Mouse (Mus musculus) hindbrain, embryonic 12.5 days (tissue): ENCODE data around the gene Hc. TPM values are rescaled to one million over a fixed set of nuclear protein-coding genes. Genes with fewer than 3 reads are reported as not detected.
A peak's percentile ranks its signal among the peaks of the same experiment; 100 is the strongest.

Source experiments
- ATAC-seq: fragments of 200-750 bp; cut with Nextera tagmentation; 2 replicates; pipeline ENCODE4 v1.8.0; 2017; ENCODE audit warnings: moderate TSS enrichment; ENCODE audit not compliant: low FRiP score
- H3K27ac ChIP-seq: fragments of 300-500 bp; sonication (generic); 2 replicates; pipeline ENCODE4 v1.5.1; 2016; ENCODE audit warnings: mild to moderate bottlenecking
- H3K27me3 ChIP-seq: fragments of 300-500 bp; sonication (generic); 2 replicates; pipeline ENCODE4 v1.6.1; 2016; ENCODE audit warnings: mild to moderate bottlenecking
- H3K36me3 ChIP-seq: fragments of 300-500 bp; sonication (generic); 2 replicates; pipeline ENCODE4 v1.6.1; 2016; ENCODE audit warnings: mild to moderate bottlenecking
- H3K4me1 ChIP-seq: fragments of 300-500 bp; sonication (generic); 2 replicates; pipeline ENCODE4 v1.6.1; 2016
- H3K4me2 ChIP-seq: fragments of 300-500 bp; sonication (generic); replicated peaks from 2 replicates; pipeline ENCODE4 v1.6.1; 2016; ENCODE audit warnings: mild to moderate bottlenecking
- H3K4me3 ChIP-seq: fragments of 300-500 bp; sonication (generic); 2 replicates; pipeline ENCODE4 v1.5.1; 2016; ENCODE audit warnings: mild to moderate bottlenecking
- H3K9ac ChIP-seq: fragments of 300-500 bp; sonication (generic); 2 replicates; pipeline ENCODE4 v1.6.1; 2016; ENCODE audit warnings: mild to moderate bottlenecking, moderate library complexity
- H3K9me3 ChIP-seq: fragments of 300-500 bp; sonication (generic); replicated peaks from 2 replicates; pipeline ENCODE4 v1.6.1; 2016; ENCODE audit warnings: mild to moderate bottlenecking
- WGBS: fragments of 180-500 bp; shearing (Covaris S2); methylation state at CpG from one replicate; pipeline ENCODE4 v1.1.7; 2016; 5-methylcytosine and 5-hydroxymethylcytosine counted together
- polyA plus RNA-seq: library from polyadenylated mRNA; unstranded; fragments of >200 nt; fragmentation: Nextera tagmentation; extraction: Ambion mirVana; gene quantifications from 2 replicates; pipeline ENCODE4 v1.2.1, GENCODE M21; 2016

Gene Hc
- polyA plus RNA-seq, 1 experiment from 2014 or later: 0.14 TPM

DNA sequence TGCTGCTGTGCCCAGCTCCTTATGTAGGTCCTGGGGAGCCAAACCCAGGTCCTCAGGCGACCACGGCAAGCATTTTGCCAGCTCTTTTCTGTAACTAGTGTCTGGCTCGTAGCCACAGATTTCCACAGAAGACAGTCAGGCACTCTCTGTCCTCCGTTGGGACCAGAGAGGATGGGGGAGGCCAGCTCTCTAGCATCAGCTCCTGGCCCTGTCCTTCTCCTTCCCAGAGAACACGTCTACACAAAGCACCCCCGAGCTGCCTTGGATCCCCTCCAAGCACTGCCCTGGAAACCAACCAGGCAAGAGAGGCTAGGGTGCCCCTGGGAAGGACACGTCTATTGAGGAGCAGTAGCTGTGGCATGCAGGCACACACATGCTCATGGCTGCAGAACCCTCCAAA lies 92.1 kb downstream of the Hc start:
- Histone ChIP-seq H3K9me3 (no peaks in the 10 kb centered on the region), H3K27ac (no peak overlapping the region), H3K36me3 (no peaks in the 10 kb centered on the region), H3K4me1 (no peaks in the 10 kb centered on the region), H3K9ac (no peak overlapping the region), H3K4me3 (no peak overlapping the region), H3K27me3 (no peaks in the 10 kb centered on the region), H3K4me2 (no peak overlapping the region)
- no peak for ATAC-seq
- 68% methylated on average over 7 of the region's 7 CpGs for WGBS

DNA sequence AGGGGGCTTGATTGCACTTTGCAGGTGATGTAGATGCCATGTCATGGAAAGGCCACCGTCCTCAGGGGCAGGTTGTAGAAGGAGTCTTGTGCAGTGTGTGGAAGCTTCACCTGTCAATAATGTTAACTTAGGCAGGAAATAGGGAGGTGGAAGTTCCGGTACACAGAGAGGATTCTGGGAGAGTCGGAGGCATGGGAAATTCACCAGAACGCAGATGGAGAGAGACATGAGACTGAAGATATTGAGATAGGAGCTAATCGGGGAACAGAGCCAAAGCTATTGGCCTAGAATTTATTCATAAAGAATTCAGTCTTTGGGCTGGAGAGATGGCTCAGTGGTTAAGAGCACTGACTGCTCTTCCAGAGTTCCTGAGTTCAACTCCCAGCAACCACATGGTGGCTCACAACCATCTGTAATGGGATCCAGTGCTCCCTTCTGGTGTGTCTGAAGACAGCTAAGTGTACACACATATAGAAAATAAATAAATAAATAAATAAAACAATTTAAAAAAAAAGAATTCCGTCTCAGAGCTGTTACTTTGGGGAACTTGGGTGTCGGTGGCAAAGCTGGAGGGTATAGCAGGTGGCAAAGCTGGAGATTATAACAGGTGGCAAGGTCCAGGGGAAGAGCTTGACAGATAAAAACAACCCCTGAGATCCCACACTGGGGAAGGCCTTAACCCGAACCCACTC lies 94.8 kb downstream of the Hc start:
- Histone ChIP-seq H3K4me3 (no peak overlapping the region), H3K4me1 (no peaks in the 10 kb centered on the region), H3K9ac (no peak overlapping the region), H3K4me2 (no peak overlapping the region), H3K27me3 (0 out of 2 replicates have a peak, but pooled peaks cover 4% of the 10 kb centered on the region), H3K36me3 (no peaks in the 10 kb centered on the region), H3K27ac (no peak overlapping the region), H3K9me3 (no peaks in the 10 kb centered on the region)
- no peak for ATAC-seq
- 89% methylated on average over 8 of the region's 8 CpGs for WGBS

DNA sequence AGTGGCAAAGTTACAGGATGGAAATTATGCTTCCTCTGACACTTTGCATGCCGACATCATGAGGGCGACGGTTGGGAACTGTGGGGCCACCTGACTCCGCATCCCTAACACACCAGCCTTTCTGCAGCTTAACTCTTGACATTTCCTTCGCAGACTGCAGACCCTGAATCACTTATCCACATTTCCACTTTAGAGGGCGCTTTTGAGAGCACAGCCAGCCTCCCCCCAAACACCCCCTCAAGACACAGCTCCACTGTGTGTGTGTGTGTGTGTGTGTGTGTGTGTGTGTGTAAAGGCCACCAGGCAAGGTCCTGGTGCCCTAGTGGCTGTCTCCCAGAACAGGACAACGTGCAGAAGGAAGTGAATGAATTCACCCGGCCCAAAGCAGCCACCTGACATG lies 95.4 kb downstream of the Hc start:
- Histone ChIP-seq H3K9ac (no peak overlapping the region), H3K4me1 (no peaks in the 10 kb centered on the region), H3K36me3 (no peaks in the 10 kb centered on the region), H3K27me3 (0 out of 2 replicates have a peak, but pooled peaks cover 9% of the 10 kb centered on the region), H3K27ac (no peak overlapping the region), H3K4me2 (no peak overlapping the region), H3K9me3 (no peaks in the 10 kb centered on the region), H3K4me3 (no peak overlapping the region)
- no peak for ATAC-seq
- WGBS: 71% methylated on average over 8 of the region's 8 CpGs

DNA sequence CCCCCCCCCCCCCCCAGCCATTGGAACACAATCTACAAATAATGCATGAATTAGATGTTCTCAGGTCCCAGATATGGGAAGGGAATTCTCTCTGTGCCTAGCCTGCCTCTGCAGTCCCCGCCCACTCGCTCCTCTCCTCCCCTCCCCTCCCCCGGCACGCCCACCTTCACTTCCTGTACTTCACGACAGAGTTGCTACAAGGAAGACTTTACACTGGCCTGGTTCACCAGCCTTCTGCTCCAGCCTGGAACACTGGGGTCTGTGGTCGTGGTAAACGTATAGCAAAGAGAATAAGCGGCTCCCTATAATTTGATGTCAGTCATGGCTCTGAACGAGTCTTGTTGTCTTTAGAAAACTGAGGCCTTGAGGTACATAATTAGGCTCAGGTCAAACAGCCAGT lies 95.9 kb downstream of the Hc start:
- Histone ChIP-seq H3K27me3 (0 out of 2 replicates have a peak, but pooled peaks cover 11% of the 10 kb centered on the region), H3K4me1 (no peaks in the 10 kb centered on the region), H3K4me2 (no peak overlapping the region), H3K4me3 (no peak overlapping the region), H3K9me3 (no peaks in the 10 kb centered on the region), H3K36me3 (no peaks in the 10 kb centered on the region), H3K27ac (no peak overlapping the region), H3K9ac (no peak overlapping the region)
- 48% methylated on average over 9 of the region's 9 CpGs for WGBS
- ATAC-seq: no peak

DNA sequence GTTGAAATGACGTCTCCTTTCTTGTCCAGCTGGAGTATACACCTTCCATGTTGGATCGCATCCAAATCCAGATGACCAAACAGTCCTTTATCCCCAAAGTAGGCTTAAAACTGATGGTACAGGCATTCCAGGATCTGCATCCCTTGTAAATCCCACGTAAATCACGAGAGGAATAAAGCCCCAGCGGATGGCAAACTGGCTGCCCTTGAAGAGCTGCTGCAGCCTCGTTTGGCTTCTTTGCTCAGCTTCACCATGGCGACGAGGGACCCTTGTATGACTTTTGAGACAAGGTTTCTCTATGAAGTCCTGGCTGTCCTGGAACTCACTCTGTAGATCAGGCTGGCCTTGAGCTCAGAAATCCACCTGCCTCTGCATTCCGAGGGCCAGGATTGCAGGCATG lies 96.6 kb downstream of the Hc start:
- H3K4me1 ChIP-seq: no peaks in the 10 kb centered on the region
- no peak for ATAC-seq
- 70% methylated on average over 9 of the region's 9 CpGs for WGBS

DNA sequence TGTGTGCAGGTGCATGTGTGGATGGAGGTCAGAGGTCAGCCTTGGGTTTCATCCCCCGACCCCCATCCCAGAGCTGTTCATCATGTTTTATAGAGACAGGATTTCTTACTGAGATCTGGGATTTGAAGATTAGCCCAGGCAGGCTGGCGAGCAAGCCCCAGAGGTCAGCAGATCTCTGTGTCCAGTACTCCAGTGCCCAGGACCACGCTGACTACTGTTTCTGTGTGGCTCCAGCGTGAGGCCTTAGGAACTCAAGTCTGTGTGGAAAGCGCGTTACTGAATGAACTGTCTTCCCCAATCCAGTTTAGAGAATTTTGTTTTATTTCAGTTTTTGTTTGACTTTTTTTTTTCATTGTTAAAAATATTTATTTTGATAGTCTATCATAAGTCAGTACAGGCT lies 97.0 kb downstream of the Hc start:
- WGBS: 89% methylated on average over 6 of the region's 6 CpGs
- Histone ChIP-seq H3K4me1 (no peaks in the 10 kb centered on the region), H3K4me2 (no peak overlapping the region), H3K27ac (no peak overlapping the region), H3K9me3 (no peaks in the 10 kb centered on the region), H3K36me3 (no peaks in the 10 kb centered on the region), H3K9ac (no peak overlapping the region), H3K27me3 (0 out of 2 replicates have a peak, but pooled peaks cover 11% of the 10 kb centered on the region), H3K4me3 (no peak overlapping the region)
- ATAC-seq: no peak

More for the DNA sequence above, 96.6 kb downstream of the Hc start:
- no peak overlapping the region for H3K27ac ChIP-seq
- 0 out of 2 replicates have a peak, but pooled peaks cover 11% of the 10 kb centered on the region for H3K27me3 ChIP-seq
- H3K36me3 ChIP-seq: no peaks in the 10 kb centered on the region
- H3K9me3 ChIP-seq: no peaks in the 10 kb centered on the region
- H3K9ac ChIP-seq: no peak overlapping the region
- no peak overlapping the region for H3K4me2 ChIP-seq
- H3K4me3 ChIP-seq: no peak overlapping the region

DNA sequence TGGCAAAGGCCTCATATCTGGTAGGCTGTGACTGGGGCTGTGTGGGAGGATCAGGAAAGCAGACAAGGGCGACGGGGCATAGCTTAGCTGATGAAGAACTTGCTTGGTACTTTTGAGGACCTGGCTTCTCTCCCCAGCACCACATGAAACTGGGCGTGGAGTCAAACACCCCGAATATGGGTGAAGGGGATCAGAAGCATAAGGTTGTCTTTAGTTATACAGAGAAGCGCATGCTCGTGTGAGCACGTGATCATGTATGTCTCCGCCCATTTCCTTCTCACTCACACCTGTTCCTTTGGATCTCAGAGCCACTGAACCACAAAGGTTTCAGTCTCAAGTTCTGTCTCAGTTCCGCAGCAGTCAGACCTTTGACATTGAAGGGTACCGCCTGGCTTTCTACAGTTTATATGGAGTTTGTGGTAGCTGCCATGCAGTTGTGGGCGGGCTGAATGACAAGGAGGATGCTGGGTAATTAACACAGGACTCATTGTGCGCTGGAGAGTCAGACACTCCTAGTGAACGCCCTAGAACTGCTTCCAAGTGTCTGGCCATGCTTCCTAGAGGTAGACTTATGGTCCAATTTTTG lies 97.8 kb downstream of the Hc start:
- Histone ChIP-seq H3K36me3 (no peaks in the 10 kb centered on the region), H3K9me3 (no peaks in the 10 kb centered on the region), H3K4me1 (no peaks in the 10 kb centered on the region), H3K9ac (no peak overlapping the region), H3K4me3 (no peak overlapping the region), H3K4me2 (no peak overlapping the region), H3K27me3 (peaks cover 11% of the 10 kb centered on the region; the same call in 1 of the 2 replicates), H3K27ac (no peak overlapping the region)
- WGBS: 81% methylated on average over 13 of the region's 13 CpGs
- no peak for ATAC-seq

DNA sequence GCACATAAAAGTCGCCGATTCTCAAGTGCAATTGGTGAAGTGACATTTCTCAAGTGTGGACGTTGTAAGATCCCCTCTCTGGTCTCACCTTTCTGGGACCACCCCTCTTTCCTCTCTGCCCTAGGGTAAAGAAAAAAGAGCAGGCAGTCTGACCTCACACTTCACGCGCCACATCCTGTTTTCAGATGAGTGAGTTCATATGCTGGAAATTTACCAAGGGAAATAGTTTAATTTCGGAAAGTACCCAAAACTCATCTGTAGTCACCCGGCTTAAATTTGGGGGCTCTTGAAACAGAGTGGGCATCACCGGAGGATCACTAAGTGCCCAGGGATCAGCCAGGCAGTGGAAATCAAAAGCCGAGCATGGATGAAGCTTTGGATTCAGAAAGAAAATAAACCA lies 98.3 kb downstream of the Hc start:
- no peaks in the 10 kb centered on the region for H3K4me1 ChIP-seq
- ATAC-seq: no peak
- H3K4me3 ChIP-seq: no peak overlapping the region
- H3K36me3 ChIP-seq: no peaks in the 10 kb centered on the region
- no peak overlapping the region for H3K27ac ChIP-seq
- H3K27me3 ChIP-seq: peaks cover 11% of the 10 kb centered on the region; the same call in 1 of the 2 replicates
- H3K9me3 ChIP-seq: no peaks in the 10 kb centered on the region
- no peak overlapping the region for H3K9ac ChIP-seq
- whole genome bisulfite sequencing: 88% methylated on average over 9 of the region's 9 CpGs
- H3K4me2 ChIP-seq: no peak overlapping the region

DNA sequence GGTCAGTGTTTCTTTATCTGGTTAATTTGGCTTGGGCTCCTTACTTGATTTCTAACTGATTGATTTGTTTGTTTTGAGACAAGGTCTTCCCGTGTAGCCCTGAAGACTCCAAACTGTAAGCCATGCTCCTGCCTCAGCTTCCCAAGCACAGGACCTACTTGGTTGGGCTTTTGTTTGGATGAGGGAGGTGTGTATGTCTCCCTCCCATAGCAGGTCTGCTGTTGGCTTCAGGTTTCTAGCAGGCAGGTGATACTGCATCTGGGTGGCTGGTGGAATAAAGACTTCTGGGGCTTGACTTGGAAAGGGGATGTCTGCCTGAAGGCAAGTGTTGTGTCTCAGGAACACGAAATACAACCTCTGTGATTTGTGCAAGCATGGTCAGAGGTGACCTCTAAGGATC lies 99.0 kb downstream of the Hc start:
- H3K9ac ChIP-seq: no peak overlapping the region
- WGBS: 81% methylated on average over 2 of the region's 2 CpGs

DNA sequence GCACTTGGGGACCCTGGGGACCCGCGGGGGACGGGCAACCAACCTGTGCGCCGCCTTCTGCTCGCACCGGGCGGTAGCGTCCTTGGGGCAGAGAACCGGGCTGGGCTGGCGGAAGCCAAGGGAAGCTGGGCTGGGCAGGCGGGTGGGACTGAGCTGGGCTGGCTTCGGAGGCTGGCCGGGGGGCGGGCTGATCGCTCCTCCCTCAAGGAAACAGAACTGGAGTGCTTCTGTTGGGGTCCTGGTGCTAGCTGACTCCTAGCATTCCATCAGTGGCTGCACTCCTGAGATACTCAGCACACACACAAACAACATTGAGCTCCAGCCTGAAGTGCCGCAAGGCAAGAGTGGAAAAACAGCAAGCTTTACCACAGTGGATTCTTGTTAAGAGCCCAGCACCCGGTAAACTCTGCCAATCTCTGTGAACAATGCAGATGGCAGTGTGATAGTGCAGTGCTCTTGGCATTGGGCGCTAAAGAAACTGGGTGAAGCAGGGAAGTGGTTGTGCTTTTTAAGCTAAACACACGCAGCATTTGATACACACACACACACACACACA lies 99.7 kb downstream of the Hc start, which contains the start of gene Traf1:
Gene Traf1, minus strand, starts transcription at position 292 of the 556 bp plus-strand sequence.
- H3K4me1 ChIP-seq: no peaks in the 10 kb centered on the region
- no peak for ATAC-seq
- H3K4me3 ChIP-seq: peak within 1 kb of the TSS; percentile 14; the same call in 1 of the 2 replicates
- H3K27me3 ChIP-seq: peaks cover 11% of the 10 kb centered on the region; the same call in 1 of the 2 replicates
- no peaks in the 10 kb centered on the region for H3K36me3 ChIP-seq
- peak within 1 kb of the TSS; percentile 25; the same call in 1 of the 2 replicates for H3K9ac ChIP-seq
- H3K4me2 ChIP-seq: peak within 1 kb of the TSS; percentile 44
- H3K27ac ChIP-seq: no peak within 1 kb of the TSS
- no peaks in the 10 kb centered on the region for H3K9me3 ChIP-seq
- 17% methylated on average over 20 of the region's 20 CpGs for WGBS

More for the DNA sequence above, 99.0 kb downstream of the Hc start:
- Histone ChIP-seq H3K27ac (no peak overlapping the region), H3K4me1 (no peaks in the 10 kb centered on the region), H3K9me3 (no peaks in the 10 kb centered on the region), H3K36me3 (no peaks in the 10 kb centered on the region), H3K4me3 (no peak overlapping the region), H3K27me3 (peaks cover 11% of the 10 kb centered on the region; the same call in 1 of the 2 replicates), H3K4me2 (no peak overlapping the region)
- ATAC-seq: no peak

DNA sequence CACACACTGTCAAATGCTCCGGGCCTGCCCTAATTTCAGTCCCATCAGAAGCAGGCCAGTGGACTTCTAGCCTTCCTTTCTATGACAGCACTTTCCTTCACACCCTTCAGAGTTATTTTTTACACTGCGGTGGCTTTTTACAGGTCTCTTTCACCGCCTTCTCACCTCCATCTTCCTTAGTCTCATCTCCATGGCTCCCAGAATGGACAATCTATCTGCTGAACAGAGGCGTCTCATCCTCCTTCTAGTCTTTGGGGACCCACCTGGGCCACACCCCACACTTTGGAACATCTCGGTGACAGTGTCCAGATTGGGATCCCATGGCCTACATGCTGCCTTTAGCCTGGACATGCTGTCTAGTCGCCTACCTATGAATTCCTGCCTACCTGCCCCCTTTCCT lies 100.3 kb downstream of the Hc start:
- Histone ChIP-seq H3K27ac (no peak overlapping the region), H3K4me1 (no peaks in the 10 kb centered on the region), H3K4me3 (peak overlapping the region; percentile 14; the same call in 1 of the 2 replicates), H3K4me2 (peak overlapping the region; percentile 44), H3K36me3 (no peaks in the 10 kb centered on the region), H3K9ac (peak overlapping the region; percentile 25; the same call in 1 of the 2 replicates), H3K27me3 (peaks cover 11% of the 10 kb centered on the region; the same call in 1 of the 2 replicates), H3K9me3 (no peaks in the 10 kb centered on the region)
- ATAC-seq: no peak
- WGBS: 72% methylated on average over 6 of the region's 6 CpGs

DNA sequence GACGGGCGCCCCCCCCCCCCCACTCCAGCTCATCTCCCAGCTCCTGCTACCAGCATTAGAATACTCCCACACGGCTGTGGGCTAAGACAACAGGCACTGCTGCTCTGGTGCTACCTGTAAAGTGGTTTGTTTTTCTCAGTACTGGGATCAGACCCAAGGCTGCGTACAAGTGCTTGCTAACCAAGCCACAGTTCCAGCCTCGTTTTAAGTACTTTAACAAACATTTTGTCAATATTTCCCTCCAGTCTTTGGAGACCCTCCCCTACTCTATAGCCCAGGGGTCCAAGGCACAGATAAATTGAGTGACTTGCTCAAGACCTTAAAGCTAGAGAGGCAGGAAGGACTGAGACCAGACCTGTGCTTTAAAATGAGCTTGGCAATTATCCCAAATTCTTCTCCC lies 100.8 kb downstream of the Hc start:
- Histone ChIP-seq H3K9me3 (no peaks in the 10 kb centered on the region), H3K4me3 (no peak overlapping the region), H3K27me3 (peaks cover 11% of the 10 kb centered on the region; the same call in 1 of the 2 replicates), H3K4me2 (no peak overlapping the region), H3K9ac (no peak overlapping the region), H3K27ac (no peak overlapping the region), H3K4me1 (no peaks in the 10 kb centered on the region), H3K36me3 (no peaks in the 10 kb centered on the region)
- no peak for ATAC-seq
- WGBS: 71% methylated on average over 4 of the region's 5 CpGs
